Mouse (Mus musculus): ENCODE measurements around the gene Nadsyn1. TPM values are rescaled to one million over a fixed set of nuclear protein-coding genes. Genes with fewer than 3 reads are reported as not detected.
A peak's percentile ranks its signal among the peaks of the same experiment; 100 is the strongest.

Nadsyn1 gene
- total RNA-seq, 2 experiments from 2014 or later = 4.5 to 6.1 TPM

DNA sequence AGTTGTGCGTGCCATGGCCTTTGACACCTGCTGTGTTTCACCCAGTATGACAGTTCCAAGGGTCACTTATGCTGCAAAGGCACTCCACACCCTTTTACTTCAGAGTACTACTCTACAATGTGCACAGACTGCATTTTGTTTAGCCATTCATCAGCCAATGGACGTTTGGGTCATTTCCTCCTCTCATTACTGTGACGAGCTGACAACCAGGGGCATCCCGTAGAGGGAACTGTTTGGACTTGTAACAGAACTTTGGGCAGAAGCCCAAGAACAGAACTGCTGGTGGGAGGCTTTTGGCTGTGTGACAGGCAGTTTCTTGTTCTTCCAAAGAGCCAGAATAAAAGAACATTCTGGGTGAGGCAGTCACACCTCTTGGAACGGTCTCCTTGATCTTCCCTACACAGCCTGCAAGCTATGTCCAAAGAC, 17.4 kb downstream of the Nadsyn1 start:
- no peak for DNase-seq
- intact Hi-C loops (cut with DNase I) = no loop called here

DNA sequence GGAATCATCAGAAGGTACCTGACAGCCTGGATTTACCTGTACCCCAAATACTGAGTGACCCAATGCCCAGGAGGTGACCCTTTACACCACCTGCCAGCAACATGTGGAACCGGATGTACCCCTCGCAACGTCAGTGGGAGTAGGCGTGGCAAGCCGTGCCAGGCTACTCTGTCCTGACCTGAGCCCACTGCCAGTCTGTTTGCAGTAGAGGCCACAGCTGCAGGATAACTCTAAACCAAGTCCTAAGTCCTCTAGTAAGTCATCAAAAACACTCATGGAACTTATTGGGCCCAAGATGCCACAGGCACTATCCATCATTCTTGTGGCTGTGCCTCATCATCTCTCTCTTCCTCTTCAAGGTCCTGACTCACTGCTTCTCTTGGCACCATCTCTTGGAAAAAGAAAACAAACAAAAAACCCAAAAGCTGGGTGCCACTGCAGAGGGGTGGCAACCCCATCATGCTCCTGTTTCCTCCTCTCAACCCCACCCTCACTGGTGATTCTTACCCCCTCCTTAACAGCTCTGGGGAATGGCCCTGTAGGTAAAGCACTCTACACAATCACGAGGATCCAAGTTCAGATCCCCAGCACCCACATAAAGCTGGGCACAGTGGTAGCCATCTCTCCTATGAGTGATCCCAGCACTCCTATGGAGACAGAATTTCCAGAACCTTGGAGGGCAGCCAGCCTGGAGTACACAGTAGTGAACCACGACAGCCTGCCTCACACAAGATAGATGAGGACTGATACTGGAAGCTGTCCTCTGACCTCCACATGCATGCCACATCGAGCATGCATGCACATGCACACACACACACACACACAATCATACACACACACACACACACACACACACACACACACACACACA, 21.2 kb downstream of the Nadsyn1 start:
- no peak for DNase-seq
- intact Hi-C loops (cut with DNase I) = no loop called here

DNA sequence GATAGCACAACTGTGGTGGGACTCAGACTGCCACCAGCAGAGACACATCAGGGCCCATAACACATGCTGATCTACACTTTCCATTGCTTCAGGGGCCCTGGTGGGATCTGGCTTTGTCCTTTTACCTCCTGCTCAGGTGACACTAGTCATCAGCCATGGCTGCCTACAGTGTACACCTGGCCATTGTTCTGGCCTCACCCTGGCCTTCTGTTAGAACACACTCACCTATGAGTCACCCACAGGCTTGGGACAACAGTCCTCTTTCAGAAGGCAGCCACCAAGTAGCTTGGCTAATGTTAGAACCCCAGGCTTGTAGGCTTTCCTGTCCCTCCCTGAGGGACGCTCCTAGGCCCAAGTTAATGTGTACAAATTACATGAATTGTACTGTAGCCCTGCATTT, 21.9 kb downstream of the Nadsyn1 start:
- DNase-seq = no peak
- intact Hi-C loops (cut with DNase I) = no loop called here

DNA sequence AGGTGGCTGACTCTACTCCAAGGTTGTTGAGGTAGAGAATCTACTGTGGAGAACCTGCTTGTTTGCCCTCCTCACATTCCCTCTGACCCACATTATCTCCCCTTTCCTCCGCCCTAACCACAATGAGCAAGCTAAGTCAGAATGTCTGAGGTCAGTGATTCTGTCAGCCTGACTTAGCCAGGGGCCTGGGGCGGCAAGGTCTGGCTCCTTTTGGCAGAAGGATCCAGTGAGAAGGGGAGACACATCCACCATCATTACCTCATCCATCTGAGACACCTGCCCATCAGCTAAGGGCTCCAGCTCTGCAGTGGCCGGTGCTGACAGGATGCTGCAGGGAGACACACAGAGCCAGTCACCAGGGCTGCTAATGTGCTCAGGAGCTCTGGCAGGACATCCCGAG, 23.9 kb downstream of the Nadsyn1 start:
- intact Hi-C loops (cut with DNase I) = no loop called here
- DNase-seq = no peak

DNA sequence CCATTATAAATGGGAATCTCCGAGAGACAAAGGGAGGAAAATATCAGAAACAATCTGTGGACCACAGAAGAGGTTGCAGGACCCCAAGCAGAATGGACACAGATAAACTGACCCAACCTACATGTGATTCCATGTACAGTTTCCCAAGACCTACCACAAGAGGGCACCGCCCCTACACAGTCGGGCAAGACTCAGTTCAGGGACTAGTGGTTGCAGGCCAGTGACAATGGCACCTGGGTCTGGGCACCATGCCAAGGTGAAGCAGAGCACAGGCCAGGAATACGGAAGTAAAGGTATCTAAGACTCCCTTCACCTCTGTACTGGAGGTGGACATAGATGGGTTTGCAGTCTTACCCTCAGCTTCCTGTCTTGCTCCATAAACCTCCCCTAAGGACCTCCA, 29.5 kb downstream of the Nadsyn1 start:
- DNase-seq = peak; percentile 54
- intact Hi-C loops (cut with DNase I) = no loop called here

DNA sequence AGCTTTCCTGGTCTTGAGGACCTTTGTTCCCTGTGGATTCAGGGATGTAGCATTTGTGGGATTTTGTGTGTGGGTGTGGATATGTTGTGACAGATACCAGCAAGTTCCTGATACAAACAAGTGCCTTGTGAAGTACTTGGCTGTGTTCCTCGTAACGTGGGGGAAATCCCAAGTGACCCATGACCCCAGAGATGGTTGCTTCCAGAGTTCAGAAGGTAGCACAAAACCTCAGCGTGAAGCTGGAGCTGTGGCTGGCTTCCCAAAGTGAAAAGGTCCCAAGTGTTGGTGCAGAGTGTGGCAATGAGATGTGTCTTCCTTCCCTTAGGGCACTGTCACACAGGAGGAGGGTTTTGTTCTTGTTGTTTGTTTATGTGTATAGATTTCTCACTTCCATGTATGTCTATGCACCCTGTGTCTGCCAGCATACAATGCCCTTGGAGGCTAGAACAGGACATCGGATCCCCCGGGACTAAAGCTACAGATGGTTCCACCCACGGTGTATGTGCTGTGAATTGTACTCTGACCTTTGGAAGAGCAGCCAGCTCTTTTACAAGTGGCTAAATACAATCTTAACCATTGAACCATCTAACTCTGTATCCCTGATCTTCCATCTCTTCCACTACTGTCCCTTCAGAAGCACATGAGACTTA, 30.2 kb downstream of the Nadsyn1 start:
- intact Hi-C loops (cut with DNase I) = no loop called here

DNA sequence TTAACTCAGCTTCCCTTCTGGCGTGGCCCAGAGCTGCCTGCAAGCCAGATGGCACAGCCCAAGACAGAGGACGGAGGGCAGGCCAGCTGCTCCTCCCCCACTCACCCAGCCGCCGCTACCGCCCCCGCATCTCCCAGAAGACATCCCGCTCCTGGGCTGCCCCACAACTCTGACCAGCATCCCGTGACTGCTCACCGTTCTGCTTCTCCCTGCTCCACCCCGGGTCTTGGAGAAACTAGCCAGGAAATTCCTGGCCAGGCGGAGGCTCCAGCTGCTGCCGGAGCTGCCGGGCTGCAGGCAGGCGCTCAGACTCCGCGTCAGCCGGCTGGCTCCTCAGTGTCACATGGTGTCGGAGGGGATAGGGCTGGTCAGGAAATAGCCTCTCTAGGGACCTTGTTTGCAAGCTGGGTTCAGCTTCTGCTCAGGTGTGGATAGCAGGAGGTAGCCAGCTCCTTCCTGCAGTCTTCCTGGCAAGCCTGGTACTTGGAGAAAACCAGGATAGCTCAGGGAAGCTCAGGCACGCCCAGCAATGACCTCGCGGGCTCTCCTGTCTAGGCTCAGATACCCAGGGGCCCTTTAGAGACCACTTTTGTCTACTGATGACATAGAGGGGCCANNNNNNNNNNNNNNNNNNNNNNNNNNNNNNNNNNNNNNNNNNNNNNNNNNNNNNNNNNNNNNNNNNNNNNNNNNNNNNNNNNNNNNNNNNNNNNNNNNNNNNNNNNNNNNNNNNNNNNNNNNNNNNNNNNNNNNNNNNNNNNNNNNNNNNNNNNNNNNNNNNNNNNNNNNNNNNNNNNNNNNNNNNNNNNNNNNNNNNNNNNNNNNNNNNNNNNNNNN, 38.4 kb downstream of the Nadsyn1 start, which contains the start of gene Mrgpre:
TSS of gene Mrgpre (minus strand) at position 505 of the 834 bp plus-strand sequence.
- intact Hi-C loops (cut with DNase I) = no loop called here

More for the DNA sequence above, 30.2 kb downstream of the Nadsyn1 start:
- no peak for DNase-seq

DNA sequence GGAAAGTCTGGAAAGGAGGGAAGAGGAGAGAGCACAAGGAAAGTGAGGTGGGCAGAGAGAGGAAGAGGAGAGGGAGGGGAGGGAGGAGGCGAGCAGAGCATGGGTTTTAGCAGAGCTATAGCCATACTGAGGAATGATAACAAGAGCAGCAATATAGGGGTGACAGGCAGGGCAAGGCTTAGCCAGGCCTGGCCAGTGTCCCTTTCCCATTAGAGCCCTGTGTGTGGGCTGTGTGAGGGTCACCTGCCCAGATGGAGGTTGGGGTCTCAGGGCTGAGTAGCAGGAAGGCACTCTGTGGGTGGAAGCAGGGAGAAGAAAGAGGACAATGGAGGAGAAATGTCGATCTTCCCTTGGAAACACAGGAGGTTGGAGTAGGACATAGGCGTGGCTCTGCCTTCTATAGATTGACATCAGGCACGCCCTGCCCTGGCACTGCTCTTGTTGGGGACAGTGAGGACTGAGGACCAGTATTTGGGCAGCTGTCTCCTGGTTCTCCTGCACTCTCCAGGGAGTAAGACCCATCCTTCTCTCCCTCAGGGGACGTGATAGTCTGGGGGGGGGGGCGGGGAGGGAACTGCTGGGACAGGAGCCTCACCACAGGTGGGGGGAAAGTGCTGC, 39.2 kb downstream of the Nadsyn1 start:
- DNase-seq = no peak

More for the DNA sequence above, 38.4 kb downstream of the Nadsyn1 start, which contains the start of gene Mrgpre:
- DNase-seq = peak; percentile 92

DNA sequence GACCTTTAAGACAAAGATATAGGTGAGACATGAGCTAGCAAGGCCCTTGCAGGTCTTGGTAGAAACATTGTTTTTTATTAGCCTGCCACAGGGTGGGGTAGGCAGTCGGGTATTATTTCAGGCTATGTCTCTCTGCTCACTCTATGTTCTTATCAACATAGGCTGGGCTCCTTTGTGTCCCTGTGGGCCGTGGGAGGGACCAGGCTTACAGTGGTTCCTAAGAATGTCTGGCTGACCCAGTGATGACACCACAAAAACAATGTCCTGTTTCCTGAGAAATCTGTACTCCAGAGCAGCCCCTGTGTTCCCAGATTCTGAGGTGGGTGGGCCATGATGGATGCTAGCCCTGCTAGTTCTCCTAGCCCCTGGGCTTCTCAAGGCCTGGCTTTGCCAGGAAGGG, 45.3 kb downstream of the Nadsyn1 start:
- intact Hi-C loops (cut with DNase I) = no loop called here
- no peak for DNase-seq

More for the DNA sequence above, 39.2 kb downstream of the Nadsyn1 start:
- intact Hi-C loops (cut with DNase I) = no loop called here

DNA sequence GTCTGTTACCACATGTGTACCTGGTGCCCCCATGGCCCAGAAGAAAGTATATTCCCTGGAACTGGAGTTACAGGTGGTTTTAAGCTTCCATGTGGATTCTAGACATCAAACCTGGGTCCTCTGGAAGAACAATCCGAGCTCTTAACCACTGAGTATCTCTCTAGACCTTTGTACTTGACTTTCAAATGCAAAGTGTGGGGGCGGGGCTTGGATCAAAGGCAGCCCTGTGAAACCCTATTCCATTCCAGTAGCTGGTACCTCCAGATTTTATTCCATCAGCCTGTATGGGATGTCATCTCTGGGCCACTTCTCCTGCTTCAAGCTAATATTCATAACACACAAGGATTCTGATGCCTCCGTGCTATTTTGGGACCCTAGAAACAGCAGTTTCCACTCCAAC, 46.5 kb downstream of the Nadsyn1 start:
- intact Hi-C loops (cut with DNase I) = no loop called here
- no peak for DNase-seq

DNA sequence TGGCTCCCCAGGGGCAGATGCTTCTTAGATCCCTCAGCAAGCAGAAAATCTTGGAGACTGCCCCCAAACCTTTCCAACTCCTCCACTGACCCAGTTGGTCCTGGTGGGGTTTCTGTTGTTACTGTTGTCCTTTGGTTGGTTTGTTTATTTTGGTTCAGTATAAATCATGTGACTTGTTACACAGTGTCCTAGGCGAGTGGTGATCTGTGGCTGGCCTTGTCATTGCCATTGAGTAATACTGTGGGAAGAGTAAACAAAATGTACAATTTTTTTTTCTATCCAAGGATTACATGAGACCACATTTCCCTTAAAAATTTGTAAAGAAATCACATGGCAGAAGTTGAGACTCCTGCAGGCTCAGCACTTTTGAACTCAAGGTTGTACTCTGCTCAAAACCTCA, 53.2 kb downstream of the Nadsyn1 start:
- DNase-seq = no peak
- intact Hi-C loops (cut with DNase I) = loop anchor here (10.0 kb wide), 1 partner anchor 185 kb away; no protein-coding TSS in a partner anchor

DNA sequence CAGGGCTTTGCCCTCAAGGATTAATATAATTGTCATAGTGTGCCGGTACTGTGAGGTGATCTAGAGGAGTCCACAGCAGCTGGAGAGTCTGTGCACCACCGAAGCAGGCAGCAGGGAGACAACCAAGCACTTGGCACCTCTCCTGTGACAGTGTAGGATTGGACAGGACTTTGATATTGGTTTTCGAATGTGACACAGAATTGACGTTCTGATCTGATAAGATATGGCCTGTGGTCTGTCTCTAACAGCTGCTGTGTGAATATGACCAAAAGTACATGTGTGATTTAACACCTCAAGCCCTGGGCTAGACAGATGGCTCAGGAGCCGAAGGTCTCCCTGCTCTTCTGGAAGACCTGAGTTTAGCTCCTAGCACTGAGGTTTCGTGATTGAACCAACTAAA, 54.4 kb downstream of the Nadsyn1 start:
- no peak for DNase-seq
- intact Hi-C loops (cut with DNase I) = loop anchor here (10.0 kb wide), 1 partner anchor 183 kb away; no protein-coding TSS in a partner anchor

DNA sequence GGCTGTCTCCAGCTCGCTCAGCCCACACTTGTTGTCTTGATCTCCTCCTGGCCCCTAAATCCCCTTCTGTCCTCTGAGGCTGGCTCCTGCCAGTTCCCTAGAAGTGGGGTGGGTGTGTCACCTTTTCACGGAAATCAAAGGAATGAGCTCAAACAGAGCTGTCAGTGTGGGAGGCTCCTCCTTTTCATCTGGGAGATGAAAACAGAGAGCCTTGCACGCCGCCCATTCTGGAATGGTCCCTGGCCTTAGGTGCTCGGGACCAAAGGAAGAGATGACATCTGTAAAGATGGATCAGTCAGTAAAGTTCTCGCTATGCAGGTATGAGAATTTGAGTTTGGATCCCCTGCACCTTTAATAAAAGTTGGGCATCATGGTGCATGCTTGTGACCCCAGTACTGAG, 55.8 kb downstream of the Nadsyn1 start, which contains the start of gene Mrgprg:
TSS of gene Mrgprg (minus strand) at position 101 of the 400 bp plus-strand sequence.
- no peak for DNase-seq
- intact Hi-C loops (cut with DNase I) = loop anchor here (10.0 kb wide), 1 partner anchor 182 kb away; no protein-coding TSS in a partner anchor

DNA sequence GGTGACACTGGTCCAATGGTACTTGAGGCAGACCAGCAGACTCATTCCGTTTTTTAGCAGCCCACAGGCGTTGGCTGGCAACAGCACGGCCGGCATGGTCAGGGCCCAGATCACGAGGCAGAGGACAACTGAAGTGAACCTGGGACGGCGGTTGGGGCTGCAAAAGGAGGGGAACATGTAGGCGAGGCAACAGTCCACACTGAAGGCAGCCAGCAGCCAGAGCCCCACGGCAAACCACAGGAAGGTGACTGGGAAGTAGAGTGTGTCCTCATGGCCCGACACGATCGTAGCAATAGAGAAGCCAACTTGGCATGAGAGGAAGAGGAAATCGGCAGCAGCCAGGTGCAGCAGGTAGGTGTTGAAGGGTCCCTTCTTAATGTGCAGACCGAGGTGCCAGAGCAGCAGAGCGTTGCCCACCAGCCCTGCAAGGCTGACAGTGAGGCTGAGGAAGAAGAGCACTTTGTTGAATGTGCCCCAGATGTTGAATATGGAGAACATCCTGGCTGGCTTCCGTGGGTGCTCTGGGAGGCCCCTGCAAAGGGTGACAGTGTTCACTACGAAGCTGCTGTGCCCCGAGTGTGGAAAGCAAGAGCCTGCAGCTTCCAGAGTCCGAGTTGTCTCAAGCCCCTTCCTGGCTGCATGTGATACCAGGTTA, 57.6 kb downstream of the Nadsyn1 start:
- no peak for DNase-seq
- intact Hi-C loops (cut with DNase I) = loop anchor here (5.0 to 10.0 kb wide), 2 partner anchors 58 to 180 kb away; no protein-coding TSS in a partner anchor

DNA sequence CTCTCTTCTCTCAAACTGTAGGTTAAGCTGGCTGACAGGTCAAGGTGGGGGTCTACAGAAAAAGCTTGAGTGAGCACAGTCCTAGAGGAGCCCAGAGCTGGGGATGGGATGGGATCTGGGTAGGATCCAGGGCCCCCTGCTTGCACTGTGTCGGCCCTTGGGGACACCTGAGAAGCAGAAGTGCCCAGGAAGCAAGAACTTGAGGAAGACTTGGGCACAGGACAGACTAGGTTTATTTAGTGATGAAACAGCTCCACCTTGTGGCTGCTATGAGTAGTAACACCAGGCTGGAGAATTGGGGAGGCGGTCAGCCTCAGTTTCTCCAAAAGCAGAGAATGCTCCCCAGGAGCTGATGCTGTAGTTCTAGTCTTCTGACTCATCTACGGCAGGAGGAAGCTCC, 58.9 kb downstream of the Nadsyn1 start:
- intact Hi-C loops (cut with DNase I) = loop anchor here (5.0 to 10.0 kb wide), 2 partner anchors 56 to 179 kb away; no protein-coding TSS in a partner anchor
- DNase-seq = no peak

DNA sequence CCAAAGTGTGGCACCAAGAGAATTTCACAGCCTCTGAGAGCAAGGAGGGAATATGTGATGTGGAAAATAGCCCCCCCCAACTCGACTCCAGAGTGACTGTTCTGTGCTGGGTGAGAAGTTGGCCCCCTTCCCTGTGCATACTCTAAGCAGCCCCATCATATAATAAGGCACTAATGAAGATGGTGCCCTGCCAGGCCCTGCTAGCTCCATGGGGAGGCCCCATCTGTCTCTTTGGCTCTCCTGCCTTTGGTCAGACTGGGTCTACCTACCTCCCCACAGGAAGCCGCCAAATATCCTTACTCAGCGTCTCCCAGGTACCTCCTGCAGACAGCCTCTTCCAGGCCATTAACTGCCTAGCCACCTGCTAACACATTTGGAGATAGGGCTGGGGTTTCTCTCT, 63.7 kb downstream of the Nadsyn1 start:
- intact Hi-C loops (cut with DNase I) = no loop called here
- peak; percentile 72 for DNase-seq

DNA sequence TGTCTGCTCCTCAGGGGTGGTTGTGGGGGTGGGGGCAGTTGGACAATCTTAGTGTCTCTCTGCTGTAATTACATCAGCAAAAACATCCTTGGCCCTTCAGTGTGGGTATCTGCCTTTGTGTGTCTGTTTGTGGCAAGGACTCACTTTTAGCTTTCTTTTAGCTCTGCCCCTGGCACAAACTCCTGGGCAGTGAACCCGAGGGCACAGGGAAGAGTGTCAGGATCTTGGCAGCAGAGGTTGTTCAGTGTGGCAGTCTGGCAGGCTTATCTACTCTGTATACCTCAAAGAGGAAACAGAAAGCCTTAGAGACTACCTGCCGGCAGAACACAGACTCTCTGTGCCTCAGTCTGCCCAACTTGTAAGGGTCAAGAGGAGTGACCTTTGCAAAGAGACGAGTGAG, 65.0 kb downstream of the Nadsyn1 start:
- intact Hi-C loops (cut with DNase I) = no loop called here
- no peak for DNase-seq

DNA sequence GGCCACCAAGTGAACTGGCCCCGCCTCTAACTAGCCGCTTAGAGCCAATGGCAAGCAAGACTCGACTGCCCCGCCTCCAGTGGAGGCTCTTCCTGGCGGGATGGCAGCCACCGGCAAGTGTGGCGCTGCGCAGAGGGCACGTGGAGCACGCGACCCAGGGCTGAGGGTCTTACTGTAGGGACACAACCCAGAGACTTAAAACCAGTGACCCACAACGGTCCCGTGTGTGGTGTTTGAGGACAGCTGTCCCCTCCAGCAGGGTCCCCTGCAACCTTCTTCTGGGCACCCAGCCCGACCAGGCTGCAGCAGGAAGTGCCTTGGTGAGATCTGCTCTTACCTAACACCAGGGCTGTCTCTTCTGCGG, 65.6 kb downstream of the Nadsyn1 start:
- DNase-seq = peak; percentile 74
- intact Hi-C loops (cut with DNase I) = no loop called here

DNA sequence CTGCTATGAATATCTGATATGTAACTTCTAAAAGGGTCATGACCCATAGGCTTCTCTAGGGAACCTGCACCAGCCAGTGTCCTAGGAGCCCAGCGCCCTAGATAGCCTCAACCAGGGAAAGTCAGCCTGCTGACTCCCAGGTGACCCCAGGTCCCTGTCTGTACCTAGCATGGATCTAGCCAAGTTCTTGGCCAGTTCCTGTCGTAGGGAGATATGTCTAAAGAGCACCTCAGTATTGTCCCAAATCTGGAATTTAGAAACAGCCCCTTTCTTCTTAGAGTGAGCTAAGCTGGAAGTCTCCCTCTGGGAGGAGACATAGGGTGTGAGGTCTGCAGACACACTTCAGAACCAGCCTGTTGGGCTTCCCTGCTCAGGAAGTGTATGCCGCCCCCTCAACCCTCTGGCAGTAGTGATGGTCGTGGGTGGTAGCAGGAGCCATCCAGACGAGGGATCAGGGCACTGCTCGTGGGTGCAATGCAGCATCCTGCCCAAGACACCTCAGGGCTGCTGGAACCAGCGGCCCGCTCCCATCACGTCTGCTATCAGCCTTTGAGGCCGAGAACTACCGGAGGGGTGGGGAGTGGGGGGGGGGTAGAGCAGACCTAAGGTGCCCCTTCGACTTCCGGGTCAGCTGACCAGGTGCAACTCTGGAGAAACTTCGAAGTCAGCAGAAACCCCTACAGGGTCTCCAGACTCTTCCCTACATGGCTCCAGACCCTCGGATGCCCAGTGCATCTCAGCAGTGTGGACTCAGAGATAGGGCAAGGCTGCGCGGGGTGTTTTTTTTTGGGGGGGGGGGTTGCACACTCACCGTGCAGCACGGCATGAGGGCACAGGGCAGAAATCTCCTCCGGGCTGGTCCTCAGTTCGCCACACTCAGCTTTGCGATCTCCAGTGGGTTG, 66.3 kb downstream of the Nadsyn1 start, which contains the start of gene Osbpl5:
TSS of gene Osbpl5 (minus strand) at position 861 of the 902 bp plus-strand sequence.
- intact Hi-C loops (cut with DNase I) = no loop called here
- DNase-seq = no peak

Data from left cerebral cortex, postnatal 4 days (tissue).